Mouse (Mus musculus) limb, embryonic 10.5 days (tissue): Measurements from ENCODE around the gene Zfp59. TPM values are rescaled to one million over a fixed set of nuclear protein-coding genes. Genes with fewer than 3 reads are reported as not detected.
"Not testable (repeated sequence)": the region's sequence is repeated elsewhere in the genome, so short reads cannot be mapped to it uniquely, and the experiment has no call there.

Experiments
- DNase-seq: peaks from one replicate; pipeline ENCODE4 v3.0.0-alpha.2; 2017; ENCODE audit warnings: low spot score
- H3K27ac ChIP-seq: fragments of 300-500 bp; sonication (generic); 2 replicates; pipeline ENCODE4 v1.5.1; 2016; ENCODE audit warnings: mild to moderate bottlenecking
- H3K27me3 ChIP-seq: fragments of 300-500 bp; sonication (generic); 2 replicates; pipeline ENCODE4 v1.6.1; 2016; ENCODE audit warnings: low read depth, mild to moderate bottlenecking; ENCODE audit not compliant: poor library complexity, severe bottlenecking
- H3K36me3 ChIP-seq: fragments of 300-500 bp; sonication (generic); 2 replicates; pipeline ENCODE4 v1.6.1; 2016; ENCODE audit warnings: mild to moderate bottlenecking, moderate library complexity
- H3K4me1 ChIP-seq: fragments of 300-500 bp; sonication (generic); 2 replicates; pipeline ENCODE4 v1.6.1; 2016
- H3K4me3 ChIP-seq: fragments of 300-500 bp; sonication (generic); 2 replicates; pipeline ENCODE4 v1.5.1; 2016; ENCODE audit warnings: mild to moderate bottlenecking, moderate library complexity
- H3K9me3 ChIP-seq: fragments of 300-500 bp; sonication (generic); replicated peaks from 2 replicates; pipeline ENCODE4 v1.6.1; 2016; ENCODE audit warnings: mild to moderate bottlenecking
- WGBS: fragments of 180-500 bp; shearing (Covaris S2); methylation state at CpG from one replicate; pipeline ENCODE4 v1.1.7; 2016; 5-methylcytosine and 5-hydroxymethylcytosine counted together
- polyA plus RNA-seq: library from polyadenylated mRNA; unstranded; fragments of >200 nt; fragmentation: Nextera tagmentation; extraction: Ambion mirVana; gene quantifications from 2 replicates; pipeline ENCODE4 v1.2.1, GENCODE M21; 2016

The Zfp59 gene
- 8.6 and 11.0 TPM in 2 replicates for polyA plus RNA-seq

DNA sequence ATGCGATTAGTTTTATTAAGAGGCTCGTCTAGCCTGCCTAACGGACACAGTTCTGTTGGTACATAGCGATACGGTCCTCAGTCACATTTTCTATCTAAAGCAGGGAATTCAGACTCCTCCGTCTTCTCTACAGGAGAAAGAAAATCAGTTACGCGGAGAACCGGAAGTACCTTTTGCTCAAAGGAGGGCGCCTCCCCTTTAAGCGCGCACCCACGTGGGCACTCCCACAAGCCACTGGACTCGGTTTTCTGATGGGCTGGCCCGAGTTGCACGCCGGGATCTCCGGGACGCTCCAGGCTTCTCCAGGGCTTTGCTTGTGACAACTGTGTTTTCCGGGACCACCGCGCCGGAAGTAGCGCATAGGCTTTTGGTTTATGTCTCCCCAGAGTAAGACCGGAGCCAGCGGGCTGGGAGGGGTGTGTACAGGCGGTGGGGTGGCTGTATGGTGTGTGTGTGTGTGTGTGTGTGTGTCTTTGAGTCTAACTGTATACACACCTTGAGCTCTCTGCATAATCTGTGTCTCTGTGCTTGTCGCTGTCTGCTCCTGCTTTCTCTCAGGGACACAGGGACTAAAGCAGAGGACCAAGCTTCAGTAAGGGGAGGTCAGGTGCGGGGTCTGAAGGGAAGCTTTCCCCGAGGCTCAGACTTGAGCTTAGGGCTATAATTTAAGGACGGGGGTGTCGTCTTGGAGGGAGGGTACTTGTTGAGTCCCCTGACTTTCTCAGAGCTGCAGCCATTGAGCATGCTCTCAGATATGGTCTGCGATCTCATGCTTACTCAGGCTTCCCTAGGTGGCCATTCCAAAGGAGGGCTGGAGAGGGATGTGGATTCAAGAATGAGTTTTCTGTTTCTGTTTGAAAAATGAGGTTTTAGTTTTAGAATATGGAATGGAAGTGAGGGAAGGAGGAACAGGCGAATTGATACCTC is at the start of gene Zfp59:
TSS of gene Zfp59 (plus strand) at position 285 of the 927 bp plus-strand sequence.
- Histone ChIP-seq H3K27me3 (no peaks in the 10 kb centered on the region), H3K9me3 (no peaks in the 10 kb centered on the region), H3K27ac (peak within 1 kb of the TSS; percentile 84), H3K4me3 (peak within 1 kb of the TSS; percentile 62), H3K4me1 (peaks cover 12% of the 10 kb centered on the region; the same call in 1 of the 2 replicates), H3K36me3 (no peaks in the 10 kb centered on the region; the same call in 1 of the 2 replicates)
- peak; percentile 88 for DNase-seq
- 4% methylated on average over 34 of the region's 34 CpGs for WGBS

DNA sequence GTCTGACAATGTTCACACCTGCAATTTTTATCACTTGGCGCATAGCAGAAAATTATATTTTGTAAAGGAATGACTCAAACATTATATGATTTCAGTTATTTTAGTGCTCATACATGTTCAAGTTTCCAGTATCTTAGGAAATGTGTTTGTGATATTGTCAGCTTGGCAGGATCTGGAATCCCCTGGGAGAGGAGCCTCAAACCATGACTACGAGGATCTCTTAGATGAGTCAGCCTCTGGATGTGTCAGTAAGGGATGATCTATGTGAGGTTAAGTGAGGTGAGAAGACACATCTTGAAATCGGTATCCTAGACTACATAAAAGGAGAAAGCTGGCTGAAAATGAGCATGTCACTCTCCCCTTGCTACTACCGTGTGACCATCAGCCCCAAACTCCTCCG is 49.1 kb upstream of the Zfp59 start:
- Histone ChIP-seq H3K36me3 (no peaks in the 10 kb centered on the region), H3K4me1 (no peaks in the 10 kb centered on the region), H3K27ac (no peak overlapping the region), H3K9me3 (peaks cover 7% of the 10 kb centered on the region; the same call in 1 of the 2 replicates), H3K4me3 (no peak overlapping the region), H3K27me3 (no peaks in the 10 kb centered on the region)
- DNase-seq = no peak
- whole genome bisulfite sequencing = 84% methylated on average over 5 of the region's 5 CpGs

DNA sequence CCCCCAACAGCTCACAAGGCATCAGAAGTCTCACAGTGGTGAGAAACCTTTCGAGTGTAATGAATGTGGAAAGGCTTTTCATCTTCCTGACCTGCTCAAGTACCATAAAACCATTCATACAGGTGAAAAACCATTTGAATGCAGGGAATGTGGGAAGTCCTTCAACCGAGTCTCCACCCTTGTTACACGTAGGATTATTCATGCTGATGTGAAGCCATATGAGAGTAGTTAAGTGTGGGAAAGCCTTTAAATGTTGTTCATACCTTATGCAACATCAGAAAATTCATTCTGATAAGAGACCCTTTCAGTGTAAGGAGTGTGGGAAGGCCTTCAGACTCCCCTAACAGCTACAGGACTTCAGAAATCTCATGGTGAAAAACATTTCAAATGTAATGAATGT is 44.5 kb upstream of the Zfp59 start:
- H3K9me3 ChIP-seq, H3K4me1 ChIP-seq, H3K27me3 ChIP-seq, H3K4me3 ChIP-seq, H3K36me3 ChIP-seq, H3K27ac ChIP-seq, DNase-seq: not testable (repeated sequence)
- WGBS = 59% methylated on average over 3 of the region's 3 CpGs

DNA sequence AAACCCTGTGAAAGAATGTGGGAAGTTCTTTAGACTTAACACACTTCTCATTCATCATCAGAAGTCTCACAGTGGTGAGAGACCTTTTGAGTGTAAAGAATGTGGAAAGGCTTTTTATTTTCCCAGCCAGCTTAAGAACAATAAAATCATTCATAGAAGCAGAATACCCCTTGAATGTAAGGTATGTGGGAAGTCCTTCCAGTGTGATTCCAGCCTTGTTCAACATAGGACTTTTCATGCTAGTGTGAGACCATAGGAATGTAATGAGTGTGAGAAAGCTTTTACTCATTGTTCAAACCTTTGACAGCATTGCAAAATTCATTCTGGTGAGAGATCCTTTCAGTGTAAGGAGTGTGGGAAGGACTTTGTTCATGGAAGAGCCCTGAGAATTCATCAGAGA is 43.8 kb upstream of the Zfp59 start:
- Histone ChIP-seq H3K4me1 (peaks cover 11% of the 10 kb centered on the region), H3K4me3 (no peak overlapping the region), H3K36me3 (no peaks in the 10 kb centered on the region), H3K27me3 (no peaks in the 10 kb centered on the region), H3K9me3 (no peaks in the 10 kb centered on the region), H3K27ac (no peak overlapping the region)
- DNase-seq = no peak

DNA sequence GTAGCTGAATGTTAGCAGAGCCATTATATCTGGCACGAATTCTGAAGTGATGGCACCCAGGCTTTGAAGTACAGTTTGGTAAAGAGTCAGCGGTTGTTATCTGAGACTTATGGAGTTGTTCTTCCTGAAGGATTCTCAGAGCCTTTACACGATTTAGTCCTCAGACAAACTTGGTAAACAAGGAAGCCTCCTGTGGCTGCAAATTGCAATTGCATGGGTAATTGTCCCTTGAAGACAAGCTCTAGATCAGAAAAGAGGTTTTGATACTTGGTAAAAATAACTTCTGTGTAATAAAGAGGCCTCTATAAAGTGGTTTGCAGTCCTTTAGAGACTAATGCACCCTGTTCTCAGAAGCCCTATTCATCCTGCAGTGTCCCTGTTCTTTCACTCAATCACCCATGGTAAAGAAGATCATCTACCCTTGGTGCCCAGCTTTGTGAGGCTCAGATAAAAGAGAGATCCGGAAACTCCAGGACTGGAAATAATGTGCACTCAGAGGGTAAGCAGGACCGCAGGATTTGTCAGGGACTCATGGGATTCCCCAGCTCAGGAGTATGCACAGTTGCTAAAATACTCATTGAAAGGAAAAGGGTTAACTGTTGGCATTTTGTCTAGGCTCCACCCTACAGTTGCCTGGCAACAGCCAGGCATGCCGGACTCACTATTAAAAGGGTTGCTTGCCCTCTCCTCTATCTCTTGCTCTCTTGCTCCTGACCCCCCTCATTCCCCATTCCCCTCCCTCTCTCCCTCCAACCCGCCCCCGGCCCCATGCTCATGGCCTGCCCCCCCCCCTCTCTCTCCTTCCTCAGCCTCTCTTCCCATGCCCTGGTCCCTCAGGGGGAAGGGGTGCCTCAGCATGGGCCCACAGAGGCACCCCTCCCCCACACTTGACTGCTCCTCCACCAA is 40.2 kb upstream of the Zfp59 start:
- 40% methylated on average over 8 of the region's 8 CpGs for whole genome bisulfite sequencing
- no peaks in the 10 kb centered on the region for H3K9me3 ChIP-seq
- H3K4me1 ChIP-seq = peaks cover 11% of the 10 kb centered on the region
- H3K27me3 ChIP-seq = no peaks in the 10 kb centered on the region
- DNase-seq = peak; percentile 32
- H3K36me3 ChIP-seq = no peaks in the 10 kb centered on the region
- peak overlapping the region; percentile 68 for H3K27ac ChIP-seq
- peak overlapping the region; percentile 35; the same call in 1 of the 2 replicates for H3K4me3 ChIP-seq

DNA sequence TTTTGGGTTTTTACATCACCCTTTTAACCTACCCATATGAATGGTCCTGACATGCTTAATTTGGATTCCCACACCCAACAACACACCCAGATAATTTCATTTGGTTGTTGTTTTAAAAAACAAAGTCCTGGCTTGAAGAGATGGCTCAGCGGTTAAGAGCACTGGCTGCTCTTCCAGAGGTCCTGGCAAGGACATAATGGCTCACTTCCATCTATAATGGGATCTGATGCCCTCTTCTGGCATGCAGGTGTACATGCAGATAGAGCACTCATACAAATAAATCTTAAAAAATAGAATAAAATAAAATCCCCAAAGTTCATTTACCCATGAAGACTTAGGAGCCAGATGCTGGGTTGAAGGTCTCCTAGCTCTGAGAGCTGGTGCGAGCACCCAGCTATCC is 37.3 kb upstream of the Zfp59 start:
- no peak overlapping the region for H3K27ac ChIP-seq
- whole genome bisulfite sequencing = 67% methylated on average over 2 of the region's 2 CpGs
- no peaks in the 10 kb centered on the region for H3K27me3 ChIP-seq
- no peak overlapping the region for H3K4me3 ChIP-seq
- H3K4me1 ChIP-seq = peaks cover 13% of the 10 kb centered on the region
- DNase-seq = no peak
- H3K36me3 ChIP-seq = no peaks in the 10 kb centered on the region
- H3K9me3 ChIP-seq = no peaks in the 10 kb centered on the region

DNA sequence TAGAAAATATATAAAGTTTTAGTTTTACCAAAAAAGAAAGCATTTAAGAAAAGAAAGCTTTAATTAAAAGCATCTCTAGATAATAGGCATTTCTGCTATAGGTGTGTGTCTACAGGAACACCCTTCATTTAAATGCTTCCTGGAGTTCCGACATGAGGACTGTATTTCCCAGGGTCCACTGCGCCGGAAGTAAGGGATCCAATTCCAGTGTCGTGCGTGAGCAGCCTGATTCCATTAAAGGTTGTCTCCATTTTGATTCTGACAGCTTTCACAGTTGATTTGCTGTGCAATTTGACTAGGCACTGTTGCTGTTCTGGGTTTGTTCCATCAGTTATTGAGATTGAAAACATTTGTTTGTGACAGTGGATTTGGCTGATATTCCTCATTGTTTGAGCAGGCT is 35.4 kb upstream of the Zfp59 start:
- no peak for DNase-seq
- Histone ChIP-seq H3K4me1 (peaks cover 13% of the 10 kb centered on the region), H3K4me3 (no peak overlapping the region), H3K36me3 (peaks cover 13% of the 10 kb centered on the region), H3K9me3 (no peaks in the 10 kb centered on the region), H3K27me3 (no peaks in the 10 kb centered on the region), H3K27ac (no peak overlapping the region)
- 72% methylated on average over 5 of the region's 5 CpGs for WGBS

DNA sequence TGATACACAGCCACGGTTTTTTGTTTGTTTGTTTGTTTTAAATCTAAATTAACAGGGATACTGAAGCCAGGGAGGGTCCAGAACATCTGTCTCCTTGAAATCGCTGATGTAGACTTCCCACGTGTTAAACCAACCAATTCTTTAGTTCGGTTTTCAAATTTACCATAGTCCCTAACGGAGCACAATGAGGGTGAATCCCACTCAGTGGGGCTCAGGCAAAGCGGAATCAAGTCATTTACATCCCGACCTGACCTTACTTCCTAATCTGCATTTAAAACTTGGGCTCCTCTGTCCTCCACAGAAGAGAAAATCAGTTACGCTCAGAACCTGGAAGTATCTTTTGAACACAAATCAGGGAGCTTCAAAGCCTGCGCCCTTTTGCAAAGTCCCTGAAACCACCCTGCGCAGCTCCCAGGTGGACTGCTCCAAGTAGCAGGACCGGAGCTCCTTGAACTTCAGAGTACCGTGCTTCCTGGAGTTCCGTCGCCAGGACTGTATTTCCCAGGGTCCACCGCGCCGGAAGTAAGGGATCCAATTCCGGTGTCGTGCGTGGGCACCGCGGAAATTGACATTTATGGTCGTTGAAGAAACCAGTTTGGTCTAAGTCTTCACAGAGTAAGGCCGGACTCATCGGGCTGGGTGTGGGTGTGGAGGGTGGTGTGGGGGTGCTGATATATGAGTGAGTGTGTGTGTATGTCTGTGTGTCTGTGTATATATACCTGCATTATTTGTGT is 33.9 kb upstream of the Zfp59 start:
- under 1% methylated on average over 25 of the region's 25 CpGs for WGBS
- peak; percentile 87 for DNase-seq
- Histone ChIP-seq H3K27ac (peak overlapping the region; percentile 75), H3K27me3 (no peaks in the 10 kb centered on the region), H3K36me3 (peaks cover 27% of the 10 kb centered on the region), H3K4me3 (peak overlapping the region; percentile 76), H3K4me1 (peaks cover 3% of the 10 kb centered on the region), H3K9me3 (no peaks in the 10 kb centered on the region)

DNA sequence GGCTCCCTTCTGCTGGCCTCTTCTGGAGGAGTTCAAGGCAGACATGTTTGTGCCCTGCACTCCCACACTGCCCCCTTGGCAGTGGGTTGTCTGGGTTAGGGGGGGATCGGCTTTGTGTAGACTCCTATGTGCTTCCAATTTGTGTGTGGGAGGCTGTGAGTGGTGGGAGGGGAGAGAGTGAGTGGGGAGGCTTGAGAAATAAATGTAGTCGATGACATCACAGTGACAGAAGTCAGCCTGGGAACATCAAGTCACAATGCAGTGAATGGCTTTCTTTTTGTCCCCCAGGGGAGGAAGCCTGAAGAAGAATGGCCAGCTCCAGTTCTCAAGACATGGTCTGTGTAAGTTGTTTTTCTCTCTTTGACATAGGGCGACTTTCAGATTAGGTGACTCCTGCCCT is 31.5 kb upstream of the Zfp59 start, which contains the start of gene Zfp626:
TSS of gene Zfp626 (plus strand) at position 301 of the 400 bp plus-strand sequence.
- H3K9me3 ChIP-seq, H3K27ac ChIP-seq, H3K4me3 ChIP-seq, H3K27me3 ChIP-seq, H3K4me1 ChIP-seq, DNase-seq: not testable (repeated sequence)
- 85% methylated on average over 3 of the region's 3 CpGs for WGBS
- peaks cover 50% of the 10 kb centered on the region for H3K36me3 ChIP-seq

DNA sequence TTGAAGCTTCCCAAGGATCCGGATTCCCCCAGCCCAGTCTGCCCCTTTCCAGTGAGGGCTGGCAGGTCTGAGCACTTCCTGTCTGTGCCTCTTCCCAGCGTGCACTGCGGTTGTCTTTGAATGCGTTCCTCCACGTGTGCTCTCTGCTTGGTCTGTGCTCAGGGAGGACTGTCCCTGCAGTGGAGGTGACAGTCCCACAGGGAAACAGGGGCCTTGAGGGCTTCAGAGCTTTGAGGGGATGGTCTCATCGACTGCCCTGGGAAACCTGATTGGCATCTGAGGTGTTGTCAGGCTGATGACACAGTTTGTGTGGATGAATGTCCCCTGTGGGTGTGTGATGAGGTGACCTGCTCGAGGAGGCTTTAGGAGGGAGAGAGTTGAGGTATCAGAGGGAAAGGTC is 31.1 kb upstream of the Zfp59 start:
- H3K4me3 ChIP-seq, H3K9me3 ChIP-seq, H3K27ac ChIP-seq, H3K4me1 ChIP-seq, DNase-seq, H3K27me3 ChIP-seq: not testable (repeated sequence)
- WGBS = 88% methylated on average over 7 of the region's 7 CpGs
- peaks cover 54% of the 10 kb centered on the region for H3K36me3 ChIP-seq

DNA sequence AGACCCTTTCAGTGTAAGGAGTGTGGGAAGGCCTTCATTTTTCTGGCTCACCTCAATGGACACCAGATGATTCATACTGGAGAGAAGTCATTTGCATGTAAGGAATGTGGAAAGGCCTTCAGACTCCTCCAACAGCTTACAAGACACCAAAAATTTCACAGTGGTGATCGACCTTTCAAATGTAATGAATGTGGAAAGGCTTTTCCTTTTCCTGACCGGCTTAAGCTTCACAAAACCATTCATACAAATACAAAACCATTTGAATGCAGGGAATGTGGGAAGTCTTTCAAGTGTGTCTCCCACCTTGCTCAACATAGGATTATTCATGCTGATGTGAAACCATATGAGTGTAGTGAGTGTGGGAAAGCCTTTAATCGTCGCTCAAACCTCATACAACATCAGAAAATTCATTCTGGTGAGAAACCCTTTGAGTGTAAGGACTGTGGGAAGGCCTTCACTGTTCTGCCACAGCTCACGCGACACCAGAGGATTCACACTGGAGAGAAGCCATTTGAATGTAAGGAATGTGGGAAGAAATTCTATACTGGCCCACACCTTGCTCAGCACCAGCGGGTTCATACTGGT is 19.8 kb upstream of the Zfp59 start:
- peaks cover 58% of the 10 kb centered on the region for H3K36me3 ChIP-seq
- no peak for DNase-seq
- H3K27me3 ChIP-seq = no peaks in the 10 kb centered on the region
- H3K9me3 ChIP-seq = no peaks in the 10 kb centered on the region
- WGBS = 96% methylated on average over 7 of the region's 7 CpGs
- no peaks in the 10 kb centered on the region for H3K4me1 ChIP-seq
- H3K27ac ChIP-seq = no peak overlapping the region
- no peak overlapping the region for H3K4me3 ChIP-seq

DNA sequence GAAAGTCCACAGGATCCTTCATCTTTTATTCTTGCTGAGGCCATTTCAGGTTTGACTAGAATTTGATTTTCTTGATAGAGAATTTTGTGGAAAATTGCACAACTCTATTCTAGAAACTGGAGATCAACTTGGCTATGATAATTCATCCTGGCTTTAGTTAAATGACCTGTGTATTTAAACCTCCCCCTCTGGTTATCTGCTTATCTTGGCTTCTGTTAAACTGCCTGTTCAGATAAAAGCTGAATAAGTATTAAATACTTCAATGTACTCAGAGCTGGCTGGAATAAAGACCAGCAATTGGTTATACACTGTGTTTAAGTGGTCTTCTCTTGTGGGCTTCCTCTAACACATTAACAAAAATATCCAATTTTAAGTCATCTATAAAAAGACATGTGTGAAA is 15.8 kb upstream of the Zfp59 start:
- DNase-seq = no peak
- no peak overlapping the region for H3K27ac ChIP-seq
- no peaks in the 10 kb centered on the region for H3K4me1 ChIP-seq
- H3K9me3 ChIP-seq = 0 out of 2 replicates have a peak, but pooled peaks cover 2% of the 10 kb centered on the region
- no peaks in the 10 kb centered on the region for H3K27me3 ChIP-seq
- no peak overlapping the region for H3K4me3 ChIP-seq
- peaks cover 32% of the 10 kb centered on the region for H3K36me3 ChIP-seq
